Mouse (Mus musculus) heart, postnatal 0 days (tissue): ENCODE measurements around the gene Timm8a2.

Experiments used
- CTCF ChIP-seq: IDR thresholded peaks from 2 replicates; pipeline ENCODE4 v1.5.1; 2016; ENCODE audit warnings: antibody characterized with exemption, control low read depth, low read depth
- EP300 ChIP-seq: IDR thresholded peaks from 2 replicates; pipeline ENCODE4 v1.6.1; 2016; ENCODE audit warnings: antibody characterized with exemption, low read depth

DNA sequence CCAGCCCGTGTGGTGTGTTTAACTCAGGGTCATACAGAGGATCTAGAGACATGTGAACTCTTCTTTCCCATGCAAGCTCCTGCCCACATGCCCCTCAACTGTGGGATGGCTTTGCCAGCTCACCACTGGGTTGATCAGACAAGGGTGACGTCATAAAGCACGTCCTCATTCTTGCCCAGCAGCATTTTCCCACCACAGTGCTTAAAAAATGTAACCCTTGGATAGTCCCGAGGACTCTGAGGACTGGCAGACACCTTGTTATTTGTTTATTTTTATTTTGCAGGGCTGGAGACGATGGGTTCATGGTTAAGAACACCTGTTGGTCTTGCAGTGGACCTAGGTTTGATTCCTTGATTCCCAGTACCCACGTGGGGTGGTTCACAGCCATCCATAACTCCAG is 43.6 kb upstream of the Timm8a2 start:
- TF ChIP-seq CTCF (no peak), EP300 (no peak)
